Mouse (Mus musculus): ENCODE results near the gene Ptprn2.

Ptprn2 gene

DNA sequence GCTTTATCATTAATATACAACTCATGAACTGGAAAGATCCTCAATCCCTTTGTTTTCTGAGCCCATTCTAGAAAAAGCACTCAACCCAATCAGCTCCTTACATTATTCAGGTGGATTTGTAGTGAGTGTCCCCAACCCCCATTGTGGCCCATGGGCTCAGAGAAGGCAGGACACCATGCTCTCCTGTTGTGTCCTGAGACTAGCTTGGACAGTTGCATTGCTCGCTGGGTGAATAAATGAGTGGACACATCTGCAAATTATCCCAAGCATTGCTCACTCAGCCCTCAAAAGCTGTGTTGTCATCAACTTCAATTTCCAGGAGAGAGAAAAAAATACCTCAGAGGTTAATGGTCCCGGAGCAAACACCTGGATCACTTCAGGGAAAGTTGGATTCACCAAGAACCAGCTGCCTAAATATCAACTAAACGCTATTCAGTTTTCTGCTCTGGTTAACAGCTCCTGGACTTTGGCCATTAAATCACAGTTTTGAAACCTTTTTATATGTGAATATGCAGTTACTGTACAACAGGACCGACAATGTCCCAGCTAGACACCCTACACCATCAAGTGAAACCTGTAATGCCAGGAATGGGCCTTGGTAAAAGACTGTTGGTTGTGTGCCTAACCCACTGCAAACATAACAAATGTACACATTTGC, 376.0 kb downstream of the Ptprn2 start:
- DNase-seq (ENCODE audit: extremely low read depth, low read depth, low spot score), result no peak

- no peak for DNase-seq (ENCODE audit: extremely low read depth, low read depth, low spot score)
These were observed 377.9 kb downstream of the Ptprn2 start for GRCm38 (mm10) chr12:116863291-116863899.

DNA sequence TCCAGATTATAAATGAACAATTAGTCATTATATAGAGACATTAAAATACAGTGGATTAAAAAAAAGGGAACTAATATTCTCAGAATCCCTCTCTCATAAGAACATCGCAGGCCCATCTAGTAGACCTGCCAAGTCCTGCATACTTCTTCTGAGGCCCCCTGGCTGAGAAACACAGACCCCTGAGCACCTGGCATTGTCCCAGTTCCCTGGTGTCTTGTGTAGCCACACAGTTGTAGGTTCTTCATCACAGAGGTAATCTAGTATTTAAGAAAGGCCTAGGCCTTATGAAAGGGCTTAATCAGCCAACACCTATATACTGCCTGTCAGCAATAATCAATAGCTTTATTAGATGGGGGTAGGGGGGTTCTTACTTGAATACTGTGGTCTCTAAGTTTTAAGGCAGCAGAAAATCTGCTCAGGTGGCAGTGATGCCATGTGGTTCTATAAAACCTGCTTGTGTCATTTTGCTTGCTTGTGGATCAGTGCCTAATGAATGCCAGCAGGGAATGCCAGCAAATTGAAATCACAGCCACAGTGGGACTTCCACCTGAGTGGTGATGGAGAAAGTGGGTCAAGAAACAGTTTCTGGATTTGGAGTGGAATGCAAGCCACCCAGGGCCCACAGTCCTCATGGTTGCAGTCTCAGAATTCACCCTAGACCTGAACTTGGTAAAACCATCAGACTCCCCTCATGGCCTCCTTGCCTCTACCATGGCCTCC, 388.5 kb downstream of the Ptprn2 start:
- DNase-seq (ENCODE audit: extremely low read depth, low read depth, low spot score), result no peak

DNA sequence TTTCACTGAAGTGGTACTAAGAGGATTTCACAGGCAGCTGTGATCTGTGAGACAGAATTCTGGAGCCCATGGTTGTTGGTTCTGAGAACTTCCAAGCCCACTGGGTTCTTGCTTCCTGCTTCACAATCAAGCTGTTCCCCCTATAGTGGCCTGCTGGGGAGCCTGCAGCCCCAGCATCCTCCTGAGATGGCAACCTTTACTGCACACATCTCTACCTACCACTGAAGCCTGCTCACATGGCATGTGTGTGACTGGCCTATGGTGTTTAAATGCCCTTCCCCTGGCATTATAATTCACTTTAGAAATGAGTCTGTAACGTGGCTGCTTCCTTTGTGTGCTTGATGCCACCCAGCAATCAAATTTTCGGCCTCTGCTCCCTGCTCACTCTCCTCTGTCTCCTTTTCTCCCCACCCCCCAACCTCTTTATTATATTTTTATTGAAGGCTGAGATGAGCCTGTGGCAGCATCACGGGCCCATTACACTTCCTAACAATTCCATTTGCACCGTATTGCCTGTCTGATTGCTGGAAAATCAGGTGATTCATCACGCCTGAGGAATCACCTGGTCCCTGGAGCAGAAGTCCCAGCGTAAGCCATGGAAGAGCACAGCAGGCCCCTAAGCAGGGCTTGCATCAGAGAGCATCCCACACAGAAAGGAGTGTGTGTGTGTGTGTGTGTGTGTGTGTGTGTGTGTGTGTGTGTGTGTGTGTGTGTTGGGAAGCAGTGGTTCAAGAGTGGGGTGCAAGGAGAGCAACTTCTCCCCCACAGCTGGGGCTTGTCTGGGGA, 402.2 kb downstream of the Ptprn2 start:
- DNase-seq (ENCODE audit: extremely low read depth, low read depth, low spot score), result no peak

DNA sequence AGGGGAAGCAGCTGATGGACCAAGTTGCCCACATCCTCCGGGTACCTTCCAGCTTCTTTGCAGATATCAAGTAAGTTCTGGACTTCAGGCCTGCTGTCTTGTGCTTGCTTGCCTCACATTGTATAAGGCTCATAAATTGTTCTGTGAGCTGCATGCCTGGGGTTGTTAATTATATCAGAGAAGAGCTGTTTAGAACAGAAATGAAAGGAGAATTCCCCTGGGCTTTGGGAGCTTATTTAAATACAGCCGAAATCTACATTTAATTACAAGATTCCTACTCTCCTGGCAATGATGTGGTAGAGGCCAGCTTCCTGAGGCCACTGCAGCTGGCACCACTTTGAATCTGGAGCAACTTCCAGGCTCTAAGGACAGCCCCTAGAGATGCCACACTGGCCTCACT, 403.3 kb downstream of the Ptprn2 start:
- no peak for DNase-seq (ENCODE audit: extremely low read depth, low read depth, low spot score)

DNA sequence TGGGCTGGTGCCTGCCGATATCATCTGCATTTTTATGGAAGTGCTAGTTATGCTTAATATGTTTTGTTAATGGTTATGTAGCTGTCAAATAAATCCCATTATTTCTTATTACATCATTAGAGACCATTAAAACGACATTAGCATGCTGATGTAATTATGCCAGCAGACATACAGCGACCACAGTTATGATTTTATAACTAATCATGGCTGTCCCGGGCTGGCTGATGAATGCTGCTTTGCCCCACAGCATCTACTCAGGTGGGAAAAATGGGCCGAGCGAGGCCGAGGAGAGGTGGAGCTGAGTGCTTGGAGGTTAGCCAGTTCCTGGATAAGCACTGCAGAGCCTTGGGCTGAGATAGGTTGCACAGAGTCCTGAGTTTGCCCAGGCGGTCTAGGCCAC, 407.1 kb downstream of the Ptprn2 start:
- no peak for DNase-seq (ENCODE audit: extremely low read depth, low read depth, low spot score)

DNA sequence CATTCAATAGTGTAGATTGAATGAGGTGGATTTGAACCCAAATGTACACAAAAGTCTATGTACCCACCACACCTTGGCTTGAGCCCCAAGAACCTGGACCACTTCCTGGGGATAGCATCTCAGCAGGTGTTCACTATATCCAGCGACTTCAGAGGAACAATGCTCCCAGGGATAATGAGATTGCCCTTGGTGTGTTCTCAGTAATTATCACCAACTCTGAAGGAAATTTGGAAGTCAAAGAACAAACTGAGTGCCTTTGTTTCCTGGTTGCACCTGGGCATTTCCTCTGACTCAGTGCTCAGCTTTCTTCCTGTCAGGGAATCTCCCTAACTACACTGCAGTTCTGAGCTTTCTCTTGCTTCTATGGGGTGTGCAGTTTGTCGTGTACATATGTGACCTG, 411.1 kb downstream of the Ptprn2 start:
- no peak for DNase-seq (ENCODE audit: extremely low read depth, low read depth, low spot score)

GRCm38 (mm10) chr12:116901773-116902172, 416.3 kb downstream of the Ptprn2 start:
- no peak for DNase-seq (ENCODE audit: extremely low read depth, low read depth, low spot score)

DNA sequence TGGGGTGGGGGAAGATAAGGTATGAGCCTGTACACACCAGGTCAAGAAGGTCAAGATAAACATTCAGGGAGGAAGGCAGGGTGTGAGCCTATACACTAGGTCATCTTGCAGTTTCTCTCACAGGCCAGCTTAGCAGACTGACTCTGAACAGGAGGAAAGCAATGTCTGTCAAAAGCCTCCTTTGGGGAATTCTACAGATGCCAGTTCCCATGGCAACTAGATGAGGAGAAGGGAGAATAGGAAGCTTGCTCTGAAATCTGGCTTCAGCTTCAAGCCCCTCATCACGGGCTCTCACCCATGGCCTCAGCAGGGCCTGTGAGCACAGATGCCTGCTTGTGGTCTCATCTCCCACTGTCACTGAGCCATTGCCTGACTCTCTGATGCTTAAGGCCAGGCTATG, 421.9 kb downstream of the Ptprn2 start:
- no peak for DNase-seq (ENCODE audit: extremely low read depth, low read depth, low spot score)

- DNase-seq (ENCODE audit: extremely low read depth, low read depth, low spot score), result no peak
These were observed 423.1 kb downstream of the Ptprn2 start for GRCm38 (mm10) chr12:116908668-116909067.

DNA sequence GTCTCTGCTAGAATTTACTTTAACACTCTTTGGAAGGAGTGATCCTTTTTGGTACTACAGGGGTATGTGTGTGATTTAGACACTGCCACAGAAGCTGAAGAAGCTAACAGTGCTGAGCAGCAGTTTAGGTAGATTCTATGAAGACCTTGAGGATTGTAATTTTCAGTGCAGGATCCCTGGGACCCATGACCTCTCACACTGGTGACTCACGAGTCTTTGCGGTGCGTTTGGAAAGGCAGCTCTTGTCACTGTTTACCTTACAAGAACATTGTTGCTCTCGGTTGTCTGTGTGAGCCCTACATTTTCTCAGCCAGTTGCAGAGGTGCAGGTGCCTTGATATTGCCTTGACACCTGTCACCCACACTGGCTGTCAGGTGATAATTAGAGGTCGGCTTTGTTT, 431.3 kb downstream of the Ptprn2 start:
- DNase-seq (ENCODE audit: extremely low read depth, low read depth, low spot score), result no peak

- no peak for DNase-seq (ENCODE audit: extremely low read depth, low read depth, low spot score)
These were observed 433.7 kb downstream of the Ptprn2 start for GRCm38 (mm10) chr12:116919185-116919584.

GRCm38 (mm10) chr12:116919691-116920526, 434.4 kb downstream of the Ptprn2 start:
- DNase-seq (ENCODE audit: extremely low read depth, low read depth, low spot score), result no peak

- no peak for DNase-seq (ENCODE audit: extremely low read depth, low read depth, low spot score)
These were observed 441.6 kb downstream of the Ptprn2 start for GRCm38 (mm10) chr12:116927115-116927514.

- no peak for DNase-seq (ENCODE audit: extremely low read depth, low read depth, low spot score)
These were observed 442.0 kb downstream of the Ptprn2 start for GRCm38 (mm10) chr12:116927516-116927915.

DNA sequence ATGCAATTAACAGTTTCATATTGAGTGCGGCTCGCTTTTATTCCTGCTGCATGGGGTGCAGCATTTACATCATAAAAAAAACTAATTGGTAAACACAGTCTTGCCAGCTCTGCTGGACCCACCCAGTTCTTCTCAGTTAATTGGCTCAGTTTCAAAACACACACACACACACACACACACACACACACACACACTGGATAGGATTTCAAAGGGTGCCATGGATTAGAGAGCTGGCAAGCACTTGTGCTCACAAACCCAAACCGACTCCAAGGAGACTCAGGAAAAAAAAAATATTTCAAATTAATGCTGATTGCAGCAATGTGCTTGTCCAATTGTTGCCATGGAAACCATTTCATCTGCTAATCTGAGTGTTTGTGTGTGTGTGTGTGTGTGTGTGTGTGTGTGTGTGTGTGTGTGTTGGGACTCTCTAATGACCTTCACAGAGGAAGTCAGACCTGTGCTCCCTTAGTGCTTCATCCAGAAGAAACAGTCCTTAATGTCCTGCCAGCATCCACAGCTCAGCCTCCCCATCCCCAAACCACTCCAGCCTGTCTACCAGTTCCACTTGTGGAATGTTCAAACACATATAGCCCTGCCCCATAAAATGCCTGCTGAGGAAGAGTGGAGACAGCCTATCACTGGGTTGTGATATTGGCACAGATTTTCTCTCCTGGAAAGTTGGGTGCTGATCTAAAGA, 452.8 kb downstream of the Ptprn2 start:
- DNase-seq (ENCODE audit: extremely low read depth, low read depth, low spot score), result no peak

DNA sequence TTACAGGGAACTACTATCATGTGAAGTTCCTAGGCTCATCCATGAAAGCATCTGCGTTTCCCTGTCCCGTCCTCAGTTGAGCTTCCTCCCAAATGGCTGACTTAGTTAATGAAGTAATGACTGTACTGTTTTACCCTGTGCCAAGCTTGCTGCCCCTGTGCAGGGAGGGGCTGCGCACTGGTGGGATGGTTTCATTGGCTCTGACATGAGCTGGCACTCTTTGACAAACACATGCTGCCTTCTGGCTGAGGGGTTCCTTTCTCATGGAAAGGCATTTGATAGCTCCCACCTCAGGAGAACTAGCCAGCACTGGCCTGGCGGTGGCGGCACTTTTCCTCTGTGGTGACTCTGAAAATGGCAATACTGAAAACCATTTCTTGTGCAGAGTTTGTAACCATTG, 458.4 kb downstream of the Ptprn2 start:
- no peak for DNase-seq (ENCODE audit: extremely low read depth, low read depth, low spot score)

DNA sequence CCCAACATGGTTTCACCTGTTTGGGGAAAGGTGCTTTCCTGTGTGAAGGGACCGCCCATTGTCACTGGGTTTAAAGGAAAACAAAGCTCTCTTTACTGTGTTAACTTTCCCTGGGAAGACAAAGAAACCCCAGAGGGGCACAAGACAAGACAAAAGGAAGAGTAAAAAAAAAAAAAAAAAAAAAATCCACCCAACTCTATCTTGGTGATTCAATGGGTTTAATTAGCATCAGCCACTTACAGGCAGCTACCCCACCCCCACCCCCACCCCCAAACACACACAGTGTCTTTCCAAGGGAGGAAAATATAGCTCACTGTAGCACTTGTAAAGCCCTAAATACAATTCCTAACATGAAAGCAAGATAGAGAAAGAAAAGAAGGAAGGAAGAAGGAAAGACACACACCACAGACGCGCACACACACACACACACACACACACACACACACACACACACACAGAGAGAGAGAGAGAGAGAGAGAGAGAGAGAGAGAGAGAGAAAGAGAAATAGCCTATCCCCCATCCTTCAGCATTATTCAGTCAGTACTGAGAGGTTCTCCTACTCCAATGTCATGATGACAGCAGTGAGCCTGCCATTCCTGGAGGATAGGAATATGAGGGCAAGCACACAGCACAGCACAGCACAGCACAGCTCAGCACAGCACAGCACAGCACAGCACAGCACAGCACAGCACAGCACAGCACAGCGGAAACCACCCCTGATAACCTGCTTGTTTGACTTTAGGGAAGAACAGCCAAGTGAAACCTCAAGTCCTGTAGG, 462.8 kb downstream of the Ptprn2 start:
- no peak for DNase-seq (ENCODE audit: extremely low read depth, low read depth, low spot score)

GRCm38 (mm10) chr12:116949726-116950125, 464.2 kb downstream of the Ptprn2 start:
- no peak for DNase-seq (ENCODE audit: extremely low read depth, low read depth, low spot score)
